Mouse (Mus musculus) thymus, postnatal 0 days (tissue): ENCODE measurements around the gene Hsd17b14. TPM values are rescaled to one million over a fixed set of nuclear protein-coding genes. Genes with fewer than 3 reads are reported as not detected.

ENCODE experiments used
- DNase-seq: peaks from one replicate; pipeline ENCODE4 v3.0.0-alpha.2; 2015; ENCODE audit warnings: low spot score
- polyA plus RNA-seq: library from polyadenylated mRNA; unstranded; fragments of >200 nt; fragmentation: Nextera tagmentation; extraction: Ambion mirVana; gene quantifications from 2 replicates; pipeline ENCODE4 v1.2.1, GENCODE M21; 2015

Gene Hsd17b14
- polyA plus RNA-seq, 1 experiment from 2014 or later = 1.1 TPM

DNA sequence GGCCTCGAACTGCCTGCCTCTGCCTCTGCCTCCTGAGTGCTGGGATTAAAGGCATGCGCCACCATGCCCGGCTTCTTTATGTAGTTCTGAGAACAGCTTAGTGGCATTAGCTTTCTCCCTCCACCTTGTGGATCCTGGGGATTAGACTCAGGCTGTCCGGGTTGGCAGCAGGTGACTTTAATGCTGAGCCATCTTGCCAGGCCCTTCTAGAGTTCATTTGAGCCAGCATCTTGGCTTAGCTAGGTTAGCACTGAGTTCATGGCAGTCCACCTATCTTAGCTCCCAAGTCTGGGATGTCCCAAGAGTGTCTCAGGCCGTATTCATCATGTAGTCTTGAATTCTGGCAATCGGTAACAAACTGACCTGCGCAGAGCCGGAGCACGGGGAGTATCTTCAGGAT, 10.8 kb downstream of the Hsd17b14 start:
- no peak for DNase-seq

DNA sequence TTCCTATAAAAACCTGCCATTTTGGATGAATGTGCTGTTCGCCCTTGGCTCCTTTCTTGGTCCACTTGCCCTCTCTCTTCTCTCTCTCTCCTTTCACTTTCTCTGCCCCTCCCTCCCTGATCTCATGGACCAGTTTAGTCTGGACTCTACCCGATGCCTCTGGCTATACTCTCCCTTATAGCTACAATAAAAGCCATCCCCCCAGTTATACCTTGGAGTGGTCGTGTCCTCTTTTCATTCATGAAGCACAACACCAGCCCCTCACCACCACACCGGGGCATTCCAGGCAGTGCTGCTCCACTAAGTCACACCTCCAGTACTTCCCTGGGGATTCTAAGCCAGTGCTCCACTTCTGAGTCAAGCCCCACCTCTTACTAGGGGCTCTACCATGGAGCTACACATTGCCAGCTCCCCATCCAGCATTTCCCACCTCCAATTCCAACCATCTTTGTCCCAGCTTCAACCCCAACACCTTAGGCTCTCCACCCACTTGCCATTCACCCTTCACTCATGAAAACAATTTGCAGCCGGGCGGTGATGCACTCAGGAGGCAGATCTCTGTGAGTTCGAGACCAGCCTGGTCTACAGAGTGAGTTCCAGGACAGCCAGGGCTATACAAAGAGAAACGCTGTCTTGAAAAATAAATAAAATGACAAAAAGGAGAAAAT, 12.6 kb downstream of the Hsd17b14 start:
- DNase-seq = no peak

DNA sequence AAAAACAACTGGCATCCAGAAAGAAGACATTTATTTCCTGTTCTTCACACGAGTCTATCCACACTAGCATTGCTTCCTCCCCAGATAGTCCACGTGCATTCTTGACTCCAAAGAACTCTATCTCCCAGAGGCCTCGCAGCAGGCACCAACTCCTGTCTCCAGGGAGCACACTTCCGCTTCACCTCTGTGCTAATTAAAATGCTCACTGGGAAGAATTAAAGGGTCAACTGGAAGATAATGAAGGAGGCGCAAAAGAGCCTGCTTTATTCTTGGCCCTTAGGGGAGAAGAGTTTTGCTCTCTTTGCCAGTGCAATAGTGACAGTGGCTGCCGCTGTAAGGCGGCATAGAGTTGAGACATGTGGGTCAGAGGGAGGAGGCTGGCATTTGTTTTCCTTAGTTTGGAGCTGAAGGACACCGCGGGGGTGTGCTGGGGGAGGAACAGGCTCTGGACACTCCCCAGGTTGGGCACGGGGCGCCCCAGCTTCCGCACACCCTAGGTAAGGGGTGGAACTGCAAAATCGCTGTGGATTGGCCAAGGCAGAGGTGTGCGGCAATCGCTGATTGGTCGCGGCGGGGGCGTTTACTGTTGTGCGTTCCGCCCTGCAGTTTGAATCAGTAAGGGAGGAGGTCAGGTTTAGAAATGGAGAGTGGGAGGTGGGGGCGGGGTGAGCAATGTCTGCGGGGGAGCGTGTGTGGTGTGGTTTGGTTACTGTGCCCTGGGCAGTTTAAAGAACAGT, 13.3 kb downstream of the Hsd17b14 start:
- DNase-seq = peak; percentile 93

DNA sequence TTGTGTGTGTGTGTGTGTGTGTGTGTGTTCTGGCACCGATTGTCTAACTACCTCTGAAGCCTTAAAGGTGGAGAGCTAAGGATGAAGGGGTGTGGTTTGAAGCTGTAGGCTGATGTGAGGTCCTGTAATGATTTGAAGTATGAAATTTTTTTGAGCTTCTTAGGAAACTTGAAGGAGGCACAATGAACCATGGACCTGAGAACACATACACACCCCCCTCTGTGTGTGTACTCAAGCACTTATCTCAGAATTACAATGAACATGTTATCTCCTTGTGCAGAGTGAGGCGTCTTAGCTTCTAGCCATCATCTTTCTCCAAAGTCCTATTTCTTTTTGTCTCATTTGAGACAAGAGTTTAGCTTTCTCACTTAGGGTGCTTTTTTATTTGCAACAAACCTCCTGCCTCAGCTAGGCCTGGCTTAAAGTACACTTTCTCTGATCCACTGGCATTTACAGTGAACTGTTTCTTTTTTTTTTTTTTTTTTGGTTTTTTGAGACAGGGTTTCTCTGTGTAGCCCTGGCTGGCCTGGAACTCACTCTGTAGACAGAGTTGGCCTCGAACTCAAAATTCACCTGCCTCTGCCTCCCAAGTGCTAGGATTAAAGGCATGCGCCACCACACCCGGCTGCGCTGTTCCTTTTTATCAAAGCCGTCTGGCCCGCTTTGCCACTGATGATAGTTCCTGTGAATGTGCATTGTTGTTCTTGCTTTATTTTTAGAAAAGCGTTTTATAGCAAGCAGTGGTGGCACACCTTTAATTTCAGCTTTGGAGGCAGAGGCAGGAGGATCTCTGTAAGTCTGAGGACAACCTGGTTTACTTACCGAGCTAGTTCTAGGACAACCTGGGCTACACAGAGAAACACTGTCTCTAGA, 14.1 kb downstream of the Hsd17b14 start:
- no peak for DNase-seq

DNA sequence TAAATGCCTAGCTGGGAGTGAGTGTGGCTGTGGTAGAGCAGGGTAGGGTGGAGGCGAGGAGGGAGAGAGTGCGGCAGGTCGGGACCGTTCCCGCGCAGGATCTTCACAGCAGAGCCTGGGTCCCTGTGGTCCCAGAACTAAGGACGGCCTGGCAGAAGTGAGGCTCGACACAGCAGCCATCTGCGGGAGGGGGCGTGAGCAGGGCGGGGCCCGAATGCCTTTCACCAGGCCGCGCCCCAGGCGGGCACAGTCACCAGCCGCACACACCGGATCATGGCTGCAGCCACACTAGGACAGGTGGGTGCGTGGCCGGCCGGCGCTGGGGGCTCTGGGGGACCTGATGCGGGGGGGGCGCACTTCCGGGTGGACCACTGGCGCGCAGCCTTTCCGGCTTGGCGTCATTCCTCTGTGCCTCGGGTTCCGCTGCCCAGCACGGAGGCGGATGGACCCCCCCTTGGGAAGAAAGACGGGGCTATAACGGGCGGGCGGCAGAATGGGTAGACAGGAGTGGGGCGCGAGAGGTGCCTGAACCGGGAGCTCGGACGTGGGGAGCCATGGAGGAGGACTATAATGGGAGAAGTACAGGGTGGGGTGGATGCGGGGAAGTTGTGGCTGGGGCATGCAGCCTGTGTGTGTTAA, 15.5 kb downstream of the Hsd17b14 start, which contains the start of gene Bcat2:
Gene Bcat2 (plus strand): TSS at position 51 of the 639 bp plus-strand sequence.
- peak; percentile 77 for DNase-seq

DNA sequence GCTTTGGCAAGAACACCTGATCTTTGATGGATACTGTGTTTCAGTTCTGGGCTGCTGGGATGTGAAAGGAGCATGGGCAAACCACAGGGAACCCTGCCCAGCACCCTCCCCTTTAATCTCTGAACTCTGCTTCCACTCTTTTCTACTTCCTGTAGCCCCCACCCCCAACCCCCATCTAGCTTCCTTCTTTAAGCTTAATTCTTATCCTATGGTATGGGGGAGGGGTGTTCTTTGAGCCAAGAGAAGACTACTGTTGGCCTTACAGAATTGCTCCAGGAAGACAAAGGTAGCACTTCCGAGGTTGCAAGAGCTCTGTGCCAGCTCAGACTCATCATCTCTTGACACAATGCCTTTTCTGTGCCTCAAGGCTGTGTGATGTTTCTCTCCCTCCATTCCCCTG, 17.3 kb downstream of the Hsd17b14 start:
- DNase-seq = peak; percentile 52

DNA sequence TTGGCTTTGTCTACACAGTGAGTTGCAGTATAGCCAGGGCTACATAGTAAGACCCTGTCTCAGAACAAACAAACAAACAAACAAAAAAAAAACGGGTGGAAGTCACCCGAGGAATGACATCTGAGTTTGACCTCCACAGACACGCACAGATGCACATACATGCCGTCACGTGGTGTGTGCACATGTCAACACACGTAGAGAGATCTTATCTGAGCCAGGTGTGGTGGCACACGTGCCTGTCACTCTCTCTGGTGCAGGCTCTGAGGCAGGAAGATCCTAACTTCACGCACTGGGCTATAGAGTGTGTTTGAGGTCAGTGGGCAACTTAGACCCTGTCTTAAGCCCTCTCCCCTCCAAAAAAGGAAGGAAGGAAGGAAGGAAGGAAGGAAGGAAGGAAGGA, 19.3 kb downstream of the Hsd17b14 start:
- DNase-seq = peak; percentile 87

DNA sequence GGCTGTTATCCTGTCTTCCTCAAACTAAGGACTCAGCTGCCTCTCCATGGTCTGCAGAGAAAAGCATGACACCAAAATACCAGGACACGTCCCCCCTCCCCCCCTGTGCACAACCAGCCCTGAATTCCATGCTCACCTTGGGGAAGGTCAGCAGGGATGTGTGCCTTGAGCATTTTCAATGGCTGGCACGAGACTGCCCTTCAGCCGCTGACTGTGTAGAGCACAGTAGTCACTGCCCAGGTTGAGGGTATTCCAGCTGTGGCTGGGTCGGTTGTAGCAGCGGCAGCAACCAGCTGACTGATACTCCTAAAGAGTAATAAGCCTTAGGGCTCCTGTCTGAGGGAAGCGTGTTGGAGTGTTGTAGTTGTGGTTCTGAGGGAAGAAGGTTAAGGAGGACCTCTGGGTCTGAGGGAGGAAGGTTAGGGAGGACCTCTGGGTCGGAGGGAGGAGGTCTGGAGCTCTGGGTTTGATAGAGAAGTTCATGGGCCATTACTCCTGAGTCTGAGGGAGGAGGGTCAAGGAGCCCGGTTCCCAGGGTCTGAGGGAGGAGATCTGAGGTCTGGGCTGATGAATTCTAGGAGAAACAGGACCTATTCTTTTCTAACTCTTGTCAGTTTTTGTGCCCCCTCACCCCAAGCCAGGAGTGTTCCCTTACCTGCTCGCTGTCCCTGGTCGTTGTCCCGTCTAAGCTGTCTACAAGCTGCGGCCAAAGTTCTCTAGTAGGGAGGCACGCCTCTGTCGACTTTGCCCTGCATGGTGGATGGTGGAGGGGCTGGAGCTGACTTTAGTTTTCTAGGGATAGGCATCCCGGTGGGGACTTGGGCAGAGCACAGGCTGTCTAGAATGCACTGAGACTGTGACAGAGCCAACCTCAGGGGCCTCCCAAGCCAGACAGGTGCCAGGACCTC, 20.0 kb downstream of the Hsd17b14 start:
- DNase-seq = no peak

DNA sequence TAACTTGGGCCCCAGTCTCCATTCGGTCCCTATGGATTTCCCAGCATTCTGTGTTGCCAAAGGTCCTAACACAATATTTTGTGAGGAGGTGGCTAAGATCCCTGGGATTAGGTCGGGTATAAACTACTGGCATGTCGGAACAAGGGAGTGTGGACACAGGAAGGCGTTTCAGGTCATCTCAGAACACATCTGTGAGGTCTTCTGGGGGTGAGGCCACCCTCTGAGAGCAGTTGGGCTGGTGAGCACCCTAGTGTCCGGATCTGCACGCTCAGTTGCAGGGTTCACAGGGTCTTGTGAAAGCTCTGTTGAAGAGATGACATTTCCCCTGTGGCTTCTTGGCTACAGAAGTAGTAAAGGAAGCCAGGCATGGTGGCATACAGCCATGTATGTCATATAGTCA, 31.2 kb downstream of the Hsd17b14 start:
- no peak for DNase-seq

DNA sequence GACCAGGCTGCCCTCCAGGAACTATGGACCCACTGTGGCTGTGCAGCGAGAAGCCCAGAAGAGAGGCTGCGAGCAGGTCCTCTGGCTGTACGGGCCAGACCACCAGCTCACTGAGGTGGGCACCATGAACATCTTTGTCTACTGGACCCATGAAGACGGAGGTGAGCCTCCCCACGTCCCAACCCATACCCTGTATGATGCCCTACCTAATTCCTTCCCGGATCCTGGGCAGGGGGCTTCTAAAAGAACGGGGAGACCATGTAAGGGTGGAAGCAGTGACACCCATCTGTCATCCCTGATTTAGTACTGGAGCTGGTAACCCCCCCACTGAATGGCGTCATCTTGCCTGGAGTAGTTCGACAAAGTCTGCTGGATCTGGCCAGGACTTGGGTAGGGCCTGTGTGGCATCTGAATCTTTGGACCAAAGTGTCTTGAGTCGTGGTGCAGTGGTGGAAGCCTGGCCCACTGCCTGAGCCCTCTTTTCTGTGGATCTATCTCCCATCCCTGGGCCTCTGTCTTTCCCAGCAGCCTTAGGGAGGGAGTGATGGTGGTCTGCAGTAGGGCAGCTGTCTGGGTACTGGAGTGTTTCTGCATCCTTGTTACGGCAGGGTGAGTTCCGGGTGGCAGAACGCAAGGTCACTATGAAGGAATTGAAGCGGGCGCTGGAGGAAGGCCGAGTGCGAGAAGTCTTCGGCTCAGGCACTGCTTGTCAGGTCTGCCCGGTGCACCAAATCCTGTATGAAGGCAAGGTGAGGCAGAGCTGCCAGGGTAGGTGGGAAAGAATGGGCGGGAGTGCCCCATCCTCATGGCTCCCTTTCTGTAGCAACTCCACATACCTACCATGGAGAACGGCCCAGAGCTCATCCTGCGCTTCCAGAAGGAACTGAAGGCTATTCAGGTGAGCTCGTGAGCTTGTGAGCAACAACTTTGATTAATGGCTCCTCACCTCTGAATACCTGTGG, 33.2 kb downstream of the Hsd17b14 start:
- DNase-seq = no peak

DNA sequence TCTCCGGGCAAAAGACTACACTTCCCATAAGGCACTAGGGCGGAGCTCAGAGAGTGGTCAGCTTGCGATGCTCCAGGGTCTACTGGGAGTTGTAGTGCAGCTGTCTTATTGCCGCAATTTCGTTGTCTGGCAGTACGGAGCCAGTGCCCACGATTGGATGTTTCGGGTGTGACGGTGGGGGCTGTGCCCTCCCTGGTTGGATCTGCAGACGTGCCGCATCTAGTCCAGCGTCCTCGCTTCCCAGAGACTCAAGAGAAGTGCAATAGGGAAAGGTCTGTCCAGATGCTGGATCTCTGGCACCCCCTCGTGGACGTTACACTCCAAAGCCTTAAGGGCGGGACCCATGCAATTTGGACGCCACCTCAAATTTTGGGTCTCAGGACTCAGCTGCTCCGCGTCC, 34.5 kb downstream of the Hsd17b14 start:
- DNase-seq = peak; percentile 79

DNA sequence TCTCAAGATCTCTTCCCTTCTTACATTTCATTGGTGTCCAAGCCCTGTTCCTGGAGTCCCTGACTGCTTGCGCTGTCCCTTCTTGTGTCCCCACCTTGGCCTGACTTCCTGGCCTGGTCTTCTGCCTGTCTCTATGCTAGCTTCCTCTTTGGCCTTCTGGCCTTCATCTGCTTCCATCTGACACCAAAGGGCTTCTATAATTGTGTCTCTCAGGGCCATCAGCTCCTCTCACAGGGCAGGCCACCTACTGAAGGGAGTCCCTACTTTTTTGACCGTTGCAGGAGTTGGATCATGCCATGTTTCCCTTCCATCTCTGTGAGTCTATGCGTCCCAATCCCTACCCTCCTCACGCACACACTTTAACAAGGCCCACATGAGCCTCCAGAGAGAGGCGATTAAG, 35.2 kb downstream of the Hsd17b14 start:
- DNase-seq = no peak

DNA sequence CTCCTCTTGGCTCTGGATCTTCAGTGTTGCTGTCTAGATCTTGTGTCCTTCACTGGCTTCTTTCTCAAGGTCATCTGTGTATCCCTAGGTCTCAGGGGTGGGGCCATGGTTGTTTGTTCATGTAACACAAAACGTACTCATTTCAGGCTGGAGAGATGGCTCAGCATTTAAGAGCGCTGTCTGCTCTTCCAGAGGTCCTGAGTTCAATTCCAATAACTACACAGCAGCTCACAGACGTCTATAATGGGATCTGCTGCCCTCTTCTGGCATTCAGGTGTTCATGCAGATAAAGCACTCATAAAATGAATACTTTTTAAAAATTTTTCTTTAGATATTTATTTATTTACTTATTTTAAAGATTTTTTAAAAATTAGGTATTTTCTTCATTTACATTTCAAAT, 36.2 kb downstream of the Hsd17b14 start:
- DNase-seq = no peak

DNA sequence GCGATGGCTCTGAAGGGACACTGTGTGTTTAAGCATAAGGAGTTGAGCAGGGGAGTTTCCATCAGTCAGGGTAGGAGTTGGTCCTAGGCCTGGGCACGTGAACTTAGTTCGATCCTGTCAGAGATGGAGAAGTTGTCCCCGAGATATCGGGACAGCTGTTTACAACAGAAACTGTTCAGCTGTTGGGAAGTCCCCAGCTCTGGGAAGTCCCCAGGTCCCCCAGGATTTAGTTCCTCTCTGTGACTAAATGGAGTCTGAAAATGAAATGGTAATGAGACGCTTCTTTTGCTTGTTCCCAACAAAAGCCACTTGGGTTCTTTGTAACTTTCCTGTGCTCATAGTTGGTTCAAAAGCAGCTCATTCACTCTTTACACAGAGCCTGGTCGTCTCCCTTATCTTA, 37.2 kb downstream of the Hsd17b14 start:
- DNase-seq = no peak

DNA sequence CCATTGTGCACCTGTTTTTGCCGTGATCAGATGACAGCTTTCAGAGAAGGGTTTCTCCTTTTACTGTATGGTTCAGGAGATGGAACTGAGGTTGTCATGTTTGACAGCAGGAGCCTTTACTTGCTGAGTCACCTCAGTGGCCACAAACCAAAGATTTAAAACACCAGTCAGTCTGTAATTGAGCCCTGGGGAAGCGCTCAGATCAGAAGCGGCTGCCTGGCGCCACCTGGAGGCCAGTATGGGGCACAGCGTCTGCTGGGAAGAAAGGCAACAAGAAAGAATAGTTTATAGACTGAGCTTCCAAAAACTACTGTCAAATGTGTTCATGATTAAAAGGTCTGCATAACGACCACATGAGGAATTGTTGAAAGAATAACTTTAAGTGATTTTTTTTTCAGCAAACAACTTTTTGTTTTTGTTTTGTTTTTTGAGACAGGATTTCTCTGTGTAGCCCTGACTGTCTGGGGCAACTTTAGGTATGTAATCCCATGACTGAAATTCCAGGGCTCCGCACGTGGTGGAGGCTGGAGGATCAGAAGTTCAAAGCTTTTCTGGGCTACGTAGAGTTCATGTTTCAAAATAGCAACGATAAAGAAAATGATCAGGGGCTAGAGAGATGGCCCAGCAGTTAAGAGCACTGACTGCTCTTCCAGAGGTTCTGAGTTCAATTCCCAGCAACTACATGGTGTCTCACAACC, 38.6 kb downstream of the Hsd17b14 start:
- DNase-seq = peak; percentile 80

DNA sequence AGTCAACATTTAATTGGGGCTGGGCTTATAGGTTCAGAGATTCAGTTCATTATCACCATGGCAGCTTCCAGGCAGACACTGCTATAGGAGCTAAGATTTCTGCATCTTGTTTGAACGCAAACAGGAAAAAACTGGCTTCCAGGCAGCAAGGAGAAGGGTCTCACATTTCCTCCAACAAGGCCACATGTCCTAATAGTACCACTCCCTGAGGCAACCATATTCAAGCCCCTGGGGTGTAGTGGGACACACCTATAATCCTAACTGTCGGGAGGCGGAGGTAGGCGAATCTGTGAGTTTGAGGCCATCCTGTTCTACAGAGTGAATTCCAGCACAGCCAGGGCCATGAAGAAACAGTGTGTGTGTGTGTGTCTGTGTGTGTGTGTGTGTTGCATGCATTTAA, 40.5 kb downstream of the Hsd17b14 start:
- DNase-seq = no peak

DNA sequence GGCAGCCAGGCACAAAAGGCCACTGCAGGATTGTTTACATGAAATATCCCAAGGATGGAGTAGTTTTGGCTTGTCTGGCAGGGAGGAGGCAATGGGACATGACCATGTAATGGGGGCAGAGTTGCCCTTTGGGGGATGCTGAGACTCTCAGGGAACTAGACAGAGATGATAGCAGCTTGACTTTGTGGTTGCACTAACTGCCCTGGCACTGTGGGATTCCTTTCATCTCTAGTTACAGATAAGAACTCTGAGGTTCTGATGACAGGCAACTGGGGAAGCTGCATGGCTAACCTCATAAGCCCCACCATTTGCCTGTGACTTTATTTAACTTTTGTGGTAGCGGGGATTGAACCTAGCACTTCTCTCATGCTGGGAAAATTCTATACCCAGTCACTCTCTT, 41.4 kb downstream of the Hsd17b14 start:
- no peak for DNase-seq

DNA sequence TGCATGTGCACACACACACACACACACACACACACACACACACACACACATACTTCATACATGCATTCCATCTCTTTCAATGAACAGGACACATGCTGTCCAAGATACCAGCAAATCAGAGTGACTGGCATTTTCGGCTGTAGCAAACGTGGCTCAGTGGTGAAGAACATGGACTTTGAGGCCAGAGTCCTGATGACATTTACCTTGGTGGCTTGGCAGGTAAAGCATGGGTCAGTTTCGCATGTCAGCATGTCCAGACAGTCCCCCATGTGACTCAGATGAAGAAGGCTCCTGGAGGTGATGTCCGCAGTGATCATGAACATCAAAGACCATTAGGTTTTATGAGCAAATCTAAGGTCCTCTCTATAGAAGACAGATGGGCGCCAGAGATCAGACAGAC, 42.3 kb downstream of the Hsd17b14 start:
- DNase-seq = no peak

DNA sequence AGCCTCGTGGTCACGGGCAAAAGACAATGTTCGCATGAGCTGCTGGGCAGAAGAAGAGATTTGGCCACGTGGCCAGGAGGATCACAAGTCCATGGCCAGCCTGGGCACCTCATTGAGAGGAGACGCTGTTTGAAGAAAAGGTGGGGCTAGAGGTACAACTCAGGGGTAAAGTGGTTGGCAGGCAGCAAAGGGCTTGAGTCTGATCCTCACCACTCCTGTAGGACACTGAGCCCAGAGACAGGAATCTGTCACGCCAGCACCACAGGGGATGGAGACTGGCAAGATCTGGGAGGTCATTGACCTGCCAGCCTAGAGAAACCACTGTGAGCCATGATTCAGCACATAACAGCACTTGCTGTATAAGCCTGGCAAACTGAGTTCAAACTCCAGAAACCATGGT, 42.8 kb downstream of the Hsd17b14 start:
- DNase-seq = no peak
